Mouse (Mus musculus): ENCODE data around the gene Ccdc190. TPM values are rescaled to one million over a fixed set of nuclear protein-coding genes. Genes with fewer than 3 reads are reported as not detected.

The Ccdc190 gene
- total and polyA plus RNA-seq, 2 experiments from 2014 or later: 1.5 to 12.2 TPM

- H3K9me3 ChIP-seq (ENCODE audit: low read length): no peaks in the 10 kb centered on the region
- 83% methylated on average over 6 of the region's 6 CpGs for WGBS
- no peak overlapping the region for H3K4me2 ChIP-seq (ENCODE audit: low read depth, low read length)
These were observed 19.2 kb downstream of the Ccdc190 start for GRCm38 (mm10) chr1:169947654-169948053.

GRCm38 (mm10) chr1:169948280-169948679 lies 19.8 kb downstream of the Ccdc190 start:
- Histone ChIP-seq H3K4me3 (ENCODE audit: low read length) (no peak overlapping the region), H3K27me3 (ENCODE audit: insufficient read depth, low read length) (no peaks in the 10 kb centered on the region)
- DNase-seq (ENCODE audit: low spot score): no peak

More at GRCm38 (mm10) chr1:169947654-169948053, 19.2 kb downstream of the Ccdc190 start:
- Histone ChIP-seq H3K4me3 (ENCODE audit: low read length) (no peak overlapping the region), H3K4me1 (ENCODE audit: insufficient read depth, low read length) (no peaks in the 10 kb centered on the region), H3K27ac (no peak overlapping the region), H3K27me3 (ENCODE audit: insufficient read depth, low read length) (no peaks in the 10 kb centered on the region), H3K36me3 (ENCODE audit: insufficient read depth, low read length) (peaks cover 7% of the 10 kb centered on the region; the same call in 1 of the 2 replicates), H3K9ac (replicated peaks; ENCODE audit: low read length) (no peak overlapping the region)
- 0 out of 2 replicates have a peak, but pooled peaks have one; percentile 13 for TF ChIP-seq CTCF (IDR thresholded peaks at IDR 0.05; ENCODE audit: low read depth)
- no peak for ATAC-seq
- DNase-seq (ENCODE audit: low spot score): no peak

GRCm38 (mm10) chr1:169948866-169949265 lies 20.4 kb downstream of the Ccdc190 start:
- Histone ChIP-seq H3K27ac (no peak overlapping the region), H3K4me3 (ENCODE audit: low read length) (no peak overlapping the region), H3K27me3 (ENCODE audit: insufficient read depth, low read length) (no peaks in the 10 kb centered on the region), H3K4me1 (ENCODE audit: insufficient read depth, low read length) (no peaks in the 10 kb centered on the region), H3K9ac (replicated peaks; ENCODE audit: low read length) (no peak overlapping the region), H3K4me2 (ENCODE audit: low read depth, low read length) (no peak overlapping the region), H3K9me3 (ENCODE audit: low read length) (no peaks in the 10 kb centered on the region), H3K36me3 (ENCODE audit: insufficient read depth, low read length) (peaks cover 10% of the 10 kb centered on the region; the same call in 1 of the 2 replicates)
- WGBS: 79% methylated on average over 7 of the region's 7 CpGs
- no peak for DNase-seq (ENCODE audit: low spot score)
- TF ChIP-seq CTCF (IDR thresholded peaks at IDR 0.05; ENCODE audit: low read depth): no peak
- no peak for ATAC-seq

More at GRCm38 (mm10) chr1:169948280-169948679, 19.8 kb downstream of the Ccdc190 start:
- TF ChIP-seq CTCF (IDR thresholded peaks at IDR 0.05; ENCODE audit: low read depth): no peak
- H3K9me3 ChIP-seq (ENCODE audit: low read length): no peaks in the 10 kb centered on the region
- WGBS: 74% methylated on average over 7 of the region's 7 CpGs
- peaks cover 10% of the 10 kb centered on the region; the same call in 1 of the 2 replicates for H3K36me3 ChIP-seq (ENCODE audit: insufficient read depth, low read length)
- no peak overlapping the region for H3K4me2 ChIP-seq (ENCODE audit: low read depth, low read length)
- no peak overlapping the region for H3K27ac ChIP-seq
- ATAC-seq: no peak
- H3K4me1 ChIP-seq (ENCODE audit: insufficient read depth, low read length): no peaks in the 10 kb centered on the region
- H3K9ac ChIP-seq (replicated peaks; ENCODE audit: low read length): no peak overlapping the region

GRCm38 (mm10) chr1:169949981-169950380 lies 21.5 kb downstream of the Ccdc190 start:
- Histone ChIP-seq H3K4me2 (ENCODE audit: low read depth, low read length) (no peak overlapping the region), H3K4me3 (ENCODE audit: low read length) (no peak overlapping the region), H3K36me3 (ENCODE audit: insufficient read depth, low read length) (peaks cover 15% of the 10 kb centered on the region; the same call in 1 of the 2 replicates), H3K9ac (replicated peaks; ENCODE audit: low read length) (no peak overlapping the region), H3K4me1 (ENCODE audit: insufficient read depth, low read length) (no peaks in the 10 kb centered on the region), H3K27ac (no peak overlapping the region), H3K27me3 (ENCODE audit: insufficient read depth, low read length) (no peaks in the 10 kb centered on the region), H3K9me3 (ENCODE audit: low read length) (no peaks in the 10 kb centered on the region)
- TF ChIP-seq CTCF (IDR thresholded peaks at IDR 0.05; ENCODE audit: low read depth): no peak
- DNase-seq (ENCODE audit: low spot score) (no peak), ATAC-seq (no peak)
- 76% methylated on average over 7 of the region's 7 CpGs for WGBS

GRCm38 (mm10) chr1:169950651-169951050 lies 22.2 kb downstream of the Ccdc190 start:
- 93% methylated on average over 4 of the region's 4 CpGs for WGBS
- Histone ChIP-seq H3K9me3 (ENCODE audit: low read length) (no peaks in the 10 kb centered on the region), H3K36me3 (ENCODE audit: insufficient read depth, low read length) (peaks cover 17% of the 10 kb centered on the region; the same call in 1 of the 2 replicates), H3K4me2 (ENCODE audit: low read depth, low read length) (no peak overlapping the region), H3K4me1 (ENCODE audit: insufficient read depth, low read length) (no peaks in the 10 kb centered on the region), H3K9ac (replicated peaks; ENCODE audit: low read length) (no peak overlapping the region), H3K27ac (no peak overlapping the region), H3K4me3 (ENCODE audit: low read length) (no peak overlapping the region), H3K27me3 (ENCODE audit: insufficient read depth, low read length) (no peaks in the 10 kb centered on the region)
- peak; percentile 42 for TF ChIP-seq CTCF (IDR thresholded peaks at IDR 0.05; ENCODE audit: low read depth)
- ATAC-seq (no peak), DNase-seq (ENCODE audit: low spot score) (no peak)

GRCm38 (mm10) chr1:169951561-169951960 lies 23.1 kb downstream of the Ccdc190 start:
- WGBS: 91% methylated on average over 6 of the region's 6 CpGs
- H3K27ac ChIP-seq: no peak overlapping the region
- H3K9ac ChIP-seq (replicated peaks; ENCODE audit: low read length): no peak overlapping the region
- DNase-seq (ENCODE audit: low spot score) (no peak), ATAC-seq (no peak)
- H3K4me2 ChIP-seq (ENCODE audit: low read depth, low read length): no peak overlapping the region
- H3K36me3 ChIP-seq (ENCODE audit: insufficient read depth, low read length): peaks cover 20% of the 10 kb centered on the region; the same call in 1 of the 2 replicates
- H3K27me3 ChIP-seq (ENCODE audit: insufficient read depth, low read length): no peaks in the 10 kb centered on the region
- H3K9me3 ChIP-seq (ENCODE audit: low read length): no peaks in the 10 kb centered on the region
- H3K4me3 ChIP-seq (ENCODE audit: low read length): no peak overlapping the region
- no peaks in the 10 kb centered on the region for H3K4me1 ChIP-seq (ENCODE audit: insufficient read depth, low read length)
- no peak for TF ChIP-seq CTCF (IDR thresholded peaks at IDR 0.05; ENCODE audit: low read depth)

- WGBS: 92% methylated on average over 10 of the region's 10 CpGs
- no peak overlapping the region for H3K4me3 ChIP-seq (ENCODE audit: low read length)
- ATAC-seq: no peak
These were observed 24.2 kb downstream of the Ccdc190 start for GRCm38 (mm10) chr1:169952636-169953035.

More at GRCm38 (mm10) chr1:169952636-169953035, 24.2 kb downstream of the Ccdc190 start:
- Histone ChIP-seq H3K27me3 (ENCODE audit: insufficient read depth, low read length) (no peaks in the 10 kb centered on the region), H3K4me2 (ENCODE audit: low read depth, low read length) (no peak overlapping the region), H3K4me1 (ENCODE audit: insufficient read depth, low read length) (no peaks in the 10 kb centered on the region), H3K9me3 (ENCODE audit: low read length) (no peaks in the 10 kb centered on the region), H3K36me3 (ENCODE audit: insufficient read depth, low read length) (peaks cover 20% of the 10 kb centered on the region; the same call in 1 of the 2 replicates), H3K27ac (no peak overlapping the region), H3K9ac (replicated peaks; ENCODE audit: low read length) (no peak overlapping the region)
- no peak for DNase-seq (ENCODE audit: low spot score)
- no peak for TF ChIP-seq CTCF (IDR thresholded peaks at IDR 0.05; ENCODE audit: low read depth)
